Mouse (Mus musculus) forebrain, postnatal 0 days (tissue): Measurements from ENCODE around the gene Sephs2. TPM values are rescaled to one million over a fixed set of nuclear protein-coding genes. Genes with fewer than 3 reads are reported as not detected.

Source experiments
- ATAC-seq: fragments of 200-750 bp; cut with Nextera tagmentation; 2 replicates; pipeline ENCODE4 v1.8.0; 2017; ENCODE audit warnings: mild to moderate bottlenecking, moderate library complexity
- DNase-seq: peaks from one replicate; pipeline ENCODE4 v3.0.0-alpha.2; 2015
- H3K27ac ChIP-seq: fragments of 300-500 bp; sonication (generic); 2 replicates; pipeline ENCODE4 v1.5.1; 2014; ENCODE audit warnings: low read depth, mild to moderate bottlenecking, antibody characterized with exemption, low read length, moderate library complexity, mixed read lengths
- H3K27me3 ChIP-seq: fragments of 300-500 bp; sonication (generic); 2 replicates; pipeline ENCODE4 v1.6.1; 2014; ENCODE audit warnings: mild to moderate bottlenecking, low read length, mixed read lengths; ENCODE audit not compliant: insufficient read depth
- H3K36me3 ChIP-seq: fragments of 300-500 bp; sonication (generic); 2 replicates; pipeline ENCODE4 v1.6.1; 2014; ENCODE audit warnings: mild to moderate bottlenecking, moderate library complexity; ENCODE audit not compliant: insufficient read depth
- H3K4me1 ChIP-seq: fragments of 300-500 bp; sonication (generic); 2 replicates; pipeline ENCODE4 v1.6.1; 2014; ENCODE audit warnings: antibody characterized with exemption; ENCODE audit not compliant: insufficient read depth
- H3K4me2 ChIP-seq: fragments of 300-500 bp; sonication (generic); 2 replicates; pipeline ENCODE4 v1.6.1; 2014; ENCODE audit warnings: low read depth, mild to moderate bottlenecking, moderate library complexity
- H3K4me3 ChIP-seq: fragments of 300-500 bp; sonication (generic); 2 replicates; pipeline ENCODE4 v1.5.1; 2014; ENCODE audit warnings: low read depth, low read length, mixed read lengths
- H3K9ac ChIP-seq: fragments of 300-500 bp; sonication (generic); 2 replicates; pipeline ENCODE4 v1.6.1; 2014; ENCODE audit warnings: mild to moderate bottlenecking
- H3K9me3 ChIP-seq: fragments of 300-500 bp; sonication (generic); 2 replicates; pipeline ENCODE4 v1.6.1; 2016; ENCODE audit warnings: low read length
- CTCF ChIP-seq: sonication (generic); IDR thresholded peaks from 2 replicates; pipeline ENCODE4 v1.5.1; 2016; ENCODE audit warnings: antibody characterized with exemption, control low read depth, low read depth
- WGBS: fragments of 180-500 bp; shearing (Covaris S2); extraction: QIAGEN DNeasy Blood & Tissue Kit; methylation state at CpG from one replicate; pipeline ENCODE4 v1.1.7; 2014; 5-methylcytosine and 5-hydroxymethylcytosine counted together
- polyA plus RNA-seq: library from polyadenylated mRNA; unstranded; fragments of >200 nt; fragmentation: Nextera tagmentation; extraction: Ambion mirVana; gene quantifications from 2 replicates; pipeline ENCODE4 v1.2.1, GENCODE M21; 2015
- total RNA-seq: library from RNA; depleted of rRNA; stranded (reverse); fragments of >200 nt; gene quantifications from 2 replicates; pipeline ENCODE4 v1.2.3, GENCODE M21; 2014

The Sephs2 gene
- total and polyA plus RNA-seq, 2 experiments from 2014 or later = 78.0 to 83.5 TPM

DNA sequence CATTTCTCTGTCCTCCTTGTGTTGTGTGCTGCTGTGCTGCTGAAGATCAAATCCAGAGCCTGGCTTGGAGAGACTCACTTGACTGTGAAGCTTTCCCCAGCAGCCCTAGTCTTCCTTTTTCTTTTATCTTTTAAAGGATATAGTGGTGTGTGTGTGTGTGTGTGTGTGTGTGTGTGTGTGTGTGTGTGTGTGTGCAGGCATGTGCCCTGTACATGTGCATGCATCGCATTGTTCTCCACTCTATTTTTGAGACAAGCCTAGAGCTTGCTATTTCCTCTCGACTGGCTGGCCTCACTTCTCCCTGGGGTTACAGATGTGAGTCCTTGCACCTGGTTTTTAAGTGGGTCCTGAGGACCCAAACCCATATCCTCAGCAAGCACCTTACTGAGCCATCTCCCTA, 8.3 kb upstream of the Sephs2 start:
- WGBS = 74% methylated on average over 2 of the region's 2 CpGs

GRCm38 (mm10) chr7:127281114-127281513, 7.3 kb upstream of the Sephs2 start:
- no peak for ATAC-seq
- Histone ChIP-seq H3K27ac (no peak overlapping the region), H3K4me1 (no peaks in the 10 kb centered on the region), H3K27me3 (no peaks in the 10 kb centered on the region), H3K4me3 (no peak overlapping the region), H3K9ac (no peak overlapping the region), H3K36me3 (no peaks in the 10 kb centered on the region), H3K9me3 (no peaks in the 10 kb centered on the region), H3K4me2 (no peak overlapping the region)
- no peak for DNase-seq
- no peak for TF ChIP-seq CTCF
- WGBS = 79% methylated on average over 4 of the region's 4 CpGs

More for the DNA sequence above, 8.3 kb upstream of the Sephs2 start:
- no peaks in the 10 kb centered on the region for H3K27me3 ChIP-seq
- H3K4me2 ChIP-seq = no peak overlapping the region
- H3K9me3 ChIP-seq = no peaks in the 10 kb centered on the region
- no peak overlapping the region for H3K4me3 ChIP-seq
- no peak for TF ChIP-seq CTCF
- H3K27ac ChIP-seq = no peak overlapping the region
- H3K9ac ChIP-seq = no peak overlapping the region
- DNase-seq (no peak), ATAC-seq (no peak)
- no peaks in the 10 kb centered on the region for H3K36me3 ChIP-seq
- no peaks in the 10 kb centered on the region for H3K4me1 ChIP-seq

DNA sequence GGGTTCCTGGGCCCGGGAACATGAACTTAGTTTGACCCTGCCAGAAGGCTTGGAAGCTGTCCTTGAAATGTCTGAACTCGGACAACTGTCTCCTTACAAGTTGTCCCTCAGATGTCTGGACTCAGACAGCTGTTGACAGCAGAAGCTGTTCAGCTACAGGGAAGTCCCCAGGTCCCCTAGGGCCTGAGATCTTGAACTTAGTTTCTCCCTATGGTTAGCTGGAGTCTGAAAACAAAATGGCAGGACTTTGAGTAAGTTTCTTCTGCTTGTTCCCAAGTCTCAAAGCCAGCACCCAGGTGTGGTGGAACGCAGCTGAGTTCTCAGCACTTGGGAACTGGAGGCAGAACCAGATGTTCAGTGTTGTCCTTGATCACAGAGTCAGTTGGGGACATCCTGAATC, 6.2 kb upstream of the Sephs2 start:
- DNase-seq (no peak), ATAC-seq (no peak)
- TF ChIP-seq CTCF = no peak
- no peak overlapping the region for H3K9ac ChIP-seq
- 79% methylated on average over 3 of the region's 3 CpGs for WGBS
- H3K9me3 ChIP-seq = no peaks in the 10 kb centered on the region
- H3K4me2 ChIP-seq = no peak overlapping the region
- no peak overlapping the region for H3K27ac ChIP-seq
- H3K4me1 ChIP-seq = no peaks in the 10 kb centered on the region
- no peaks in the 10 kb centered on the region for H3K27me3 ChIP-seq
- no peaks in the 10 kb centered on the region for H3K36me3 ChIP-seq
- no peak overlapping the region for H3K4me3 ChIP-seq

DNA sequence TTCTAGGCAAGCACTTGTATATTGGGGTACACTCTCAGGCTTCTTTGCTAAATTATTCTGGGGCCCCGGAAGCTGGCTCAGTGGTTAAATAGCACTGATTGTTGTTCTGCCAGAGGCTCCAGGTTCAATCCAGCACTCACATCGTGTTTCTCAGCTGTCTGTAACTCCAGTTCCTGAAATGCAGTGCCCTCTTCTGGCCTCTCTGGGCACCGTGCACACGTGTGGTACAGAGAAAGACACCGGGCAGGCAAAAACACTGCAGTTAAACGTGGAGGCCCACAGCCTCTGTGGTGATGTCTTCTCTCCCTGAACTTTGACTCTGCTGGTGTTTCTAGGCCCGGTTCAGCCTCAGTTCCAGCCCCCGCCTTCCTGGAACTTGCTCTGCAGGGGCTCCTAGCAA, 4.5 kb upstream of the Sephs2 start:
- Histone ChIP-seq H3K27ac (no peak overlapping the region), H3K4me2 (no peak overlapping the region), H3K9ac (no peak overlapping the region), H3K36me3 (no peaks in the 10 kb centered on the region), H3K9me3 (no peaks in the 10 kb centered on the region), H3K27me3 (no peaks in the 10 kb centered on the region), H3K4me3 (no peak overlapping the region), H3K4me1 (peaks cover 4% of the 10 kb centered on the region; the same call in 1 of the 2 replicates)
- peak; percentile 71 for TF ChIP-seq CTCF
- DNase-seq (peak; percentile 44), ATAC-seq (no peak)
- 20% methylated on average over 8 of the region's 8 CpGs for WGBS

DNA sequence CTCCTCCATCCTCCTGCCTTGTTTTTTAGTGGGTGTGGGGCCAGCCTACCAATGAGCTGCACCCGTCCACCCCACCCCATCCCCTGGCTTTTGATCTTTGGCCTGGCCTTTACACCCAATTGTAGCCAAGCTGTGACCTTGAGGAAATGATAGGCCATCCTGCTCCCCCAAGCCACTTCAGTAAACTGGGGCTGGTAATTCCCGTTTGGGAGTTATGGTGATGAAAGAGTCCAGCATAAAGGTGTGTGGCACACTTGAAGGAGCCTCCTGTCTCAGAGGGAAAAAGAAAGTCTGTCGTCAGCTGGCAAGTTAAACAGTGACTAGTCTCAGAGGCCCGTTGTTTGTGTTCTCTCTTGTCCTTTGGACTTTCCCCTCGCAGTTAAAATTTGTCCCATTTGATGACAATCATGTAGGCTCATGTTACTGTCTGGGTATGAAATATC, 2.7 kb upstream of the Sephs2 start:
- no peak for TF ChIP-seq CTCF
- Histone ChIP-seq H3K4me1 (peaks cover 4% of the 10 kb centered on the region; the same call in 1 of the 2 replicates), H3K4me2 (no peak overlapping the region), H3K9me3 (no peaks in the 10 kb centered on the region), H3K9ac (no peak overlapping the region), H3K27ac (no peak overlapping the region), H3K27me3 (no peaks in the 10 kb centered on the region), H3K36me3 (no peaks in the 10 kb centered on the region), H3K4me3 (no peak overlapping the region)
- WGBS = 85% methylated on average over 5 of the region's 5 CpGs
- DNase-seq = no peak
- ATAC-seq = no peak

DNA sequence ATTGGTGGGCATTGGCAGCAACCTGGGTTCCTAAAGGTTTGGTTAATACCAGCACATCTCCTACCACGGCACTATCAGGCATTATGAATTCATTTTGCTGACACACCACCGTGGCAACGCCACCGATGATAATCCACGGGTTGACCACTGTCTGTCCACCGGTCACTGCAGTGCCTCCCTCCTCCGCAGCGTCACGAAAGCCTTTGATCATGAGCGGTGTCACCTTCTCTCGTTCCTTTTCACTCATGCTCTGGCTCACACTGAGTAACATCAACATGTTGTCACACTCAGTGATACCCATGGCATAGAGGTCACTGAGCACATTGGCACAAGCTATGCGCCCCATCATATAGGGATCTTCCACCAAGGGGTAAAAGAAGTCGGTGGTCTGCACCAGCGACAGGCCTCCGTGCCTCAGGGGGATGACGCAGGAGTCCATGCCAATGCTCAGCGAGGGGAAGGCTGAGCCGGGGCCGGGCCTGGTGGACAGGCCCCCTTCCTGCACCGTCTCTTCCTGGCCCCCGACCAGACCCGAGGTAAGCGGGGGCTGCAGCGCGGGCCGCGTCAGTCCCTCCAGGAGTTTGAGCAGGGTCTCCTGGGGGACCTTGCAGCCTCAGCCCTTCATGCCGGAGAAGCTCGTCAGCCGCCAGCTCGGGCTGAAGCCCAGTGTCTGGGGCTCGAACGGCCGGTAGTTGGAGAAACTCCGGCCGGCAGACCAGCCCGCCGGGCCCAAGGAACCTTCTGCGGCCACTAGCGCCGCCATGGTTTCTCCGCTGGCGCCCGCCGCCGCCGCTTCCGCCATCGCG, 534 bp downstream of the Sephs2 start:
- H3K4me3 ChIP-seq = peak overlapping the region; percentile 84
- peak overlapping the region; percentile 80 for H3K27ac ChIP-seq
- 18% methylated on average over 50 of the region's 50 CpGs for WGBS
- peaks cover 17% of the 10 kb centered on the region; the same call in 1 of the 2 replicates for H3K36me3 ChIP-seq
- H3K4me1 ChIP-seq = peaks cover 4% of the 10 kb centered on the region; the same call in 1 of the 2 replicates
- ATAC-seq (peak; percentile 63), DNase-seq (no peak)
- H3K9me3 ChIP-seq = 0 out of 2 replicates have a peak, but pooled peaks cover 3% of the 10 kb centered on the region
- H3K9ac ChIP-seq = peak overlapping the region; percentile 93
- H3K27me3 ChIP-seq = no peaks in the 10 kb centered on the region
- no peak for TF ChIP-seq CTCF
- H3K4me2 ChIP-seq = peak overlapping the region; percentile 81

DNA sequence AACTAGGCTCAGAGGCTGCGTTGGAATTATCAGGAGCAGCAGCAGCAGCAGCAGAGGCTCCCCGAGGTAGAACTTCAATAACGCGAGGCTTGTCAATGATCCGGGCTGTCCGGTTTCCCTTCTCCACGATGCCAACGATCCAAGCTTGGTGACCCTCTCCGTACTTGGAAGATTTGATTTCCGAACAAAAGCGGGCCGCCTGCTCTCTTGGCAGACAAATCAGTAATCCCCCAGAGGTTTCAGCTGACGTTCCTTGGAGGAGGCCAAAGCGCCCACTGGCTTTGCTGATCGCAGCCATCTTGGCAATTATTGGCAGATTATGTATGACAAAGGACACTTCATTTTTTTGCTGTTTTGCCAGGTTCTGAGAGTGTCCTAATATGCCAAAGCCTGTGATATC, 1.3 kb downstream of the Sephs2 start:
- DNase-seq = no peak
- Histone ChIP-seq H3K4me2 (0 out of 2 replicates have a peak overlapping the region, but pooled peaks have one; percentile 81), H3K9ac (no peak overlapping the region), H3K36me3 (peaks cover 18% of the 10 kb centered on the region; the same call in 1 of the 2 replicates), H3K27ac (no peak overlapping the region), H3K4me3 (no peak overlapping the region), H3K9me3 (0 out of 2 replicates have a peak, but pooled peaks cover 4% of the 10 kb centered on the region), H3K4me1 (peaks cover 4% of the 10 kb centered on the region; the same call in 1 of the 2 replicates), H3K27me3 (no peaks in the 10 kb centered on the region)
- TF ChIP-seq CTCF = no peak
- no peak for ATAC-seq
- 94% methylated on average over 15 of the region's 15 CpGs for WGBS
